ENCODE assay signal across 10 mouse cellular contexts in genomic region chr7:80439032-80439760, GRCm38 (mm10). TPM values are rescaled to one million over a fixed set of nuclear protein-coding genes. Genes with fewer than 3 reads are reported as not detected.
A peak's percentile ranks its signal among the peaks of the same experiment; 100 is the strongest.
DNase-seq lines count a peak whose midpoint lies in the region; ATAC-seq and TF ChIP-seq lines count a peak whose summit lies in the region.
"Had no signal": no experiment of that assay in that cellular context is flagged by ENCODE, and none has a peak within 500 bp of the region (broad histone marks: within the 10 kb centered on the region; RNA-seq: fewer than 3 reads in every experiment).

No protein-coding gene starts in this region.

- H3K79me2 ChIP-seq in heart, adult 2 months (replicated peaks; ENCODE audit: control insufficient read depth, insufficient read depth, low read length), result no peaks in the 10 kb centered on the region

- no peak for TF ChIP-seq EP300 in heart, adult 2 months (IDR thresholded peaks at IDR 0.05; ENCODE audit: insufficient read depth, low read depth, low read length)

- H3K4me2 ChIP-seq in heart, embryonic 11.5 days, result peak overlapping the region; percentile 34
- peak overlapping the region; percentile 40 for H3K4me2 ChIP-seq in lung, embryonic 14.5 days
- H3K4me2 ChIP-seq in limb, embryonic 13.5 days (replicated peaks), result peak overlapping the region; percentile 48
- H3K4me2 ChIP-seq: hindbrain, embryonic 15.5 days had no signal

- peaks cover 41% of the 10 kb centered on the region for H3K4me1 ChIP-seq in heart, embryonic 11.5 days (ENCODE audit: control insufficient read depth, insufficient read depth, low read length)
- peaks cover 9% of the 10 kb centered on the region for H3K4me1 ChIP-seq in heart, adult 2 months (ENCODE audit: control insufficient read depth, insufficient read depth, low read length)
- peaks cover 11% of the 10 kb centered on the region; the same call in 1 of the 2 replicates for H3K4me1 ChIP-seq in lung, embryonic 14.5 days (ENCODE audit: insufficient read depth)
- H3K4me1 ChIP-seq in bone marrow macrophage, adult 2 months (ENCODE audit: control insufficient read depth, insufficient read depth, low read length), result peaks cover 34% of the 10 kb centered on the region
- H3K4me1 ChIP-seq in limb, embryonic 13.5 days, result peaks cover 51% of the 10 kb centered on the region

- H3K27me3 ChIP-seq in heart, embryonic 11.5 days (ENCODE audit: control insufficient read depth, insufficient read depth, low read length), result no peaks in the 10 kb centered on the region
- no peaks in the 10 kb centered on the region for H3K27me3 ChIP-seq in heart, adult 2 months (ENCODE audit: control insufficient read depth, insufficient read depth, low read length)
- H3K27me3 ChIP-seq in lung, embryonic 14.5 days (ENCODE audit: insufficient read depth, low read length), result no peaks in the 10 kb centered on the region
- no peaks in the 10 kb centered on the region for H3K27me3 ChIP-seq in limb, embryonic 13.5 days
- H3K27me3 ChIP-seq: hindbrain, embryonic 15.5 days had no signal

- H3K27ac ChIP-seq in heart, embryonic 11.5 days (ENCODE audit: low read depth, low read length), result 0 out of 2 replicates have a peak overlapping the region, but pooled peaks have one; percentile 22
- H3K27ac ChIP-seq in heart, adult 2 months, result no peak overlapping the region
- no peak overlapping the region for H3K27ac ChIP-seq in lung, embryonic 14.5 days (ENCODE audit: low read depth)
- peak overlapping the region; percentile 37 for H3K27ac ChIP-seq in bone marrow macrophage, adult 2 months (ENCODE audit: insufficient read depth, low read depth, low read length)
- H3K27ac ChIP-seq in limb, embryonic 13.5 days, result no peak overlapping the region; the same call in 1 of the 2 replicates
- no peak overlapping the region for H3K27ac ChIP-seq in layer of hippocampus, adult 2 months
- H3K27ac ChIP-seq: hindbrain, embryonic 15.5 days had no signal

- WGBS in heart, embryonic 11.5 days (ENCODE audit: insufficient replicate concordance), result 25% methylated on average over 15 of the region's 15 CpGs
- WGBS in heart, adult 2 months, result 30% methylated on average over 15 of the region's 15 CpGs
- WGBS in lung, embryonic 14.5 days, result 30% methylated on average over 15 of the region's 15 CpGs
- WGBS in limb, embryonic 13.5 days, result 30% methylated on average over 15 of the region's 15 CpGs

- no peak overlapping the region for H3K4me3 ChIP-seq in heart, embryonic 11.5 days (ENCODE audit: low read depth, low read length)
- H3K4me3 ChIP-seq in heart, adult 2 months, result no peak overlapping the region
- no peak overlapping the region for H3K4me3 ChIP-seq in lung, embryonic 14.5 days (ENCODE audit: low read depth, low read length)
- no peak overlapping the region for H3K4me3 ChIP-seq in bone marrow macrophage, adult 2 months (ENCODE audit: insufficient read depth, low read length)
- peak overlapping the region; percentile 12; the same call in 1 of the 2 replicates for H3K4me3 ChIP-seq in limb, embryonic 13.5 days
- H3K4me3 ChIP-seq in layer of hippocampus, adult 2 months, result no peak overlapping the region
- H3K4me3 ChIP-seq: hindbrain, embryonic 15.5 days had no signal

- H3K9me3 ChIP-seq in heart, embryonic 11.5 days (replicated peaks; ENCODE audit: control insufficient read depth, low read length), result no peaks in the 10 kb centered on the region
- H3K9me3 ChIP-seq in lung, embryonic 14.5 days (ENCODE audit: low read depth, low read length), result no peaks in the 10 kb centered on the region
- no peaks in the 10 kb centered on the region for H3K9me3 ChIP-seq in limb, embryonic 13.5 days
- H3K9me3 ChIP-seq: hindbrain, embryonic 15.5 days had no signal

- no peak overlapping the region for H3K9ac ChIP-seq in heart, embryonic 11.5 days (ENCODE audit: low read depth, low read length)
- H3K9ac ChIP-seq in heart, adult 2 months (ENCODE audit: low read depth, low read length), result no peak overlapping the region
- no peak overlapping the region for H3K9ac ChIP-seq in lung, embryonic 14.5 days
- H3K9ac ChIP-seq in limb, embryonic 13.5 days, result no peak overlapping the region
- H3K9ac ChIP-seq: hindbrain, embryonic 15.5 days had no signal

- no peaks in the 10 kb centered on the region for H3K36me3 ChIP-seq in heart, embryonic 11.5 days (ENCODE audit: control insufficient read depth, insufficient read depth, low read length)
- no peaks in the 10 kb centered on the region for H3K36me3 ChIP-seq in heart, adult 2 months (ENCODE audit: control insufficient read depth, insufficient read depth, low read length)
- H3K36me3 ChIP-seq in lung, embryonic 14.5 days (ENCODE audit: insufficient read depth), result no peaks in the 10 kb centered on the region
- H3K36me3 ChIP-seq in limb, embryonic 13.5 days, result no peaks in the 10 kb centered on the region
- H3K36me3 ChIP-seq: hindbrain, embryonic 15.5 days had no signal

- intact Hi-C loops in heart, adult 2 months (cut with DNase I), result loop anchor here (5.0 kb wide), 1 partner anchor 38 kb away; no protein-coding TSS in a partner anchor

- DNase-seq in heart, adult 2 months, result no peak
- DNase-seq in lung, embryonic 14.5 days, result peak; percentile 65
- no peak for DNase-seq in lung, postnatal 25 days (ENCODE audit: low spot score)
- no peak for DNase-seq in urinary bladder, postnatal 25 days (ENCODE audit: low spot score)
- DNase-seq in layer of hippocampus, adult 2 months (ENCODE audit: low spot score in 2 of 2), result no peak
- DNase-seq: lung, adult 2 months had no signal

- TF ChIP-seq POLR2A in heart, adult 2 months (IDR thresholded peaks at IDR 0.05; ENCODE audit: insufficient read depth, low read depth, low read length), result no peak
- TF ChIP-seq POLR2A in bone marrow macrophage, adult 2 months (IDR thresholded peaks at IDR 0.05; ENCODE audit: borderline replicate concordance, low read depth, low read length), result no peak

- TF ChIP-seq CTCF in heart, adult 2 months (IDR thresholded peaks at IDR 0.05), result no peak
- TF ChIP-seq CTCF in lung, embryonic 14.5 days (IDR thresholded peaks at IDR 0.05; ENCODE audit: low read depth), result no peak
- TF ChIP-seq CTCF in bone marrow macrophage, adult 2 months (IDR thresholded peaks at IDR 0.05; ENCODE audit: low read depth, low read length), result no peak
- no peak for TF ChIP-seq CTCF in layer of hippocampus, adult 2 months (conservative IDR thresholded peaks at IDR 0.05)

- no peak for ATAC-seq in heart, embryonic 11.5 days (replicated peaks; ENCODE audit: insufficient number of reproducible peaks, low FRiP score, low TSS enrichment)
- peak; percentile 30; the same call in 1 of the 2 replicates for ATAC-seq in lung, embryonic 14.5 days (ENCODE audit: insufficient read depth)
- no peak for ATAC-seq in limb, embryonic 13.5 days (ENCODE audit: low FRiP score, low read depth)

RNA-seq across cellular contexts. Expression of gene Furin, which starts 34.0 kb away (rescaled TPM):
- 16.0 and 23.5 TPM in 2 replicates for polyA plus RNA-seq in heart, embryonic 11.5 days (2014; fragmentation: Nextera tagmentation; extraction: Ambion mirVana)
- total RNA-seq in heart, adult 2 months (2021), result 100 to 1,000 TPM; 108 to 129 TPM
- polyA plus RNA-seq in heart, adult 2 months (2012; rRNA removed), result 64.9 and 79.4 TPM in 2 replicates
- 18.0 and 19.4 TPM in 2 replicates for polyA plus RNA-seq in lung, embryonic 14.5 days (2014; fragmentation: Nextera tagmentation; extraction: Ambion mirVana)
- 70.6 and 73.7 TPM in 2 replicates for polyA plus RNA-seq in bone marrow macrophage, adult 2 months (2012; ENCODE audit: insufficient read depth, insufficient read length, missing spikeins)
- 12.0 and 12.5 TPM in 2 replicates for polyA plus RNA-seq in limb, embryonic 13.5 days (2015; fragmentation: Nextera tagmentation; extraction: Ambion mirVana)
- total RNA-seq in layer of hippocampus, adult 2 months (2021), result 10 to 100 TPM; 39.4 to 40.6 TPM

RNA-seq across cellular contexts. Expression of gene Fes, which starts 51.5 kb away (rescaled TPM):
- 4.7 and 7.1 TPM in 2 replicates for polyA plus RNA-seq in heart, embryonic 11.5 days (2014; fragmentation: Nextera tagmentation; extraction: Ambion mirVana)
- 1 to 10 TPM; 8.9 to 9.8 TPM for total RNA-seq in heart, adult 2 months (2021)
- 15.4 and 17.3 TPM in 2 replicates for polyA plus RNA-seq in heart, adult 2 months (2012; rRNA removed)
- 10.1 and 12.0 TPM in 2 replicates for polyA plus RNA-seq in lung, embryonic 14.5 days (2014; fragmentation: Nextera tagmentation; extraction: Ambion mirVana)
- 238 TPM in 2 replicates for polyA plus RNA-seq in bone marrow macrophage, adult 2 months (2012; ENCODE audit: insufficient read depth, insufficient read length, missing spikeins)
- 11.5 and 14.3 TPM in 2 replicates for polyA plus RNA-seq in limb, embryonic 13.5 days (2015; fragmentation: Nextera tagmentation; extraction: Ambion mirVana)
- total RNA-seq in layer of hippocampus, adult 2 months (2021), result 1 to 10 TPM; 5.0 to 5.7 TPM

Comparison
In these comparisons a context has a peak if more than half of its experiments do, and no peak if none do; other contexts are left out.
1. H3K27ac ChIP-seq: peak in heart, embryonic 11.5 days (single experiment) and bone marrow macrophage, adult 2 months (single experiment); none in heart, adult 2 months (single experiment), lung, embryonic 14.5 days (single experiment), limb, embryonic 13.5 days (single experiment) and layer of hippocampus, adult 2 months (single experiment).
2. RNA of gene Fes, which starts 51.5 kb away (polyA plus RNA-seq): 238 TPM in bone marrow macrophage, adult 2 months; 15.4 to 17.3 TPM in heart, adult 2 months, 11.5 to 14.3 TPM in limb, embryonic 13.5 days, 10.1 to 12.0 TPM in lung, embryonic 14.5 days and 4.7 to 7.1 TPM in heart, embryonic 11.5 days; every median in the first group is over 10 times any median in the second.
3. Peak in every context shown above with its lines, with median percentiles within 50 percentile points of each other: H3K4me2 ChIP-seq.